Mouse (Mus musculus): Measurements from ENCODE around the gene Pbx3.

DNA sequence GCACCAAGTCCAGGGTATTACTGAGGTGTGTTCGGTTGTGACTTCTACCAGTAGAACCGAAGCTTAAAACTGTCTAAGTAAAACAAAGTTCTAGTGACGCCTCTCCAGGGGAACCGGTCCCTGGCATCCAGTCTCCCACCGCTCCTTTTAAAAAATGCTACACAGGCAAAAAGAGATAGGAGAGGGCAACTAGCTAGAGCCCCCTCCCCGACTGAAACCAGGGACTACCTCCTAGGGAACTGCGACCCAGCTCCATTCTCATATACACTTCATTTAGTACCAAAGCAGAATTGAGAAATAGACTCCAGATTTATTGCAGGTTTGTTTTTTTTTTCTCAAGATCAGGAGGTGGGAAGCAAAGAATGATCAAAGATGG is 2.6 kb downstream of the Pbx3 start:
- TF ChIP-seq EP300 (IDR thresholded peaks at IDR 0.05; ENCODE audit: low read depth) (no peak), CTCF (IDR thresholded peaks at IDR 0.05; ENCODE audit: low read depth) (no peak)
